Mouse (Mus musculus): ENCODE data around the gene Prn. TPM values are rescaled to one million over a fixed set of nuclear protein-coding genes. Genes with fewer than 3 reads are reported as not detected.

Gene Prn
- polyA plus RNA-seq, 2 experiments, result not detected

GRCm38 (mm10) chr2:131868983-131869382, 40.8 kb upstream of the Prn start:
- no peaks in the 10 kb centered on the region for H3K27me3 ChIP-seq (ENCODE audit: control insufficient read depth, insufficient read depth, low read length)
- no peak for TF ChIP-seq POLR2A (IDR thresholded peaks at IDR 0.05; ENCODE audit: borderline replicate concordance, extremely low read depth, insufficient read depth, insufficient read length)
- no peak overlapping the region for H3K27ac ChIP-seq (replicated peaks; ENCODE audit: low read depth, low read length)
- no peak overlapping the region for H3K4me2 ChIP-seq (replicated peaks; ENCODE audit: low read depth, low read length, severe bottlenecking)
- DNase-seq (ENCODE audit: low spot score), result no peak
- no peaks in the 10 kb centered on the region for H3K4me1 ChIP-seq (ENCODE audit: control insufficient read depth, insufficient read depth, low read length)
- no peaks in the 10 kb centered on the region for H3K9me3 ChIP-seq (ENCODE audit: control insufficient read depth, low read length)
- no peak overlapping the region for H3K4me3 ChIP-seq (replicated peaks; ENCODE audit: low read length)
- no peak overlapping the region for H3K9ac ChIP-seq (ENCODE audit: low read depth, low read length, severe bottlenecking)
- ATAC-seq (ENCODE audit: low FRiP score, low read depth), result no peak
- no peaks in the 10 kb centered on the region for H3K36me3 ChIP-seq (ENCODE audit: control insufficient read depth, insufficient read depth, low read length)
- 93% methylated on average over 5 of the region's 5 CpGs for WGBS

DNA sequence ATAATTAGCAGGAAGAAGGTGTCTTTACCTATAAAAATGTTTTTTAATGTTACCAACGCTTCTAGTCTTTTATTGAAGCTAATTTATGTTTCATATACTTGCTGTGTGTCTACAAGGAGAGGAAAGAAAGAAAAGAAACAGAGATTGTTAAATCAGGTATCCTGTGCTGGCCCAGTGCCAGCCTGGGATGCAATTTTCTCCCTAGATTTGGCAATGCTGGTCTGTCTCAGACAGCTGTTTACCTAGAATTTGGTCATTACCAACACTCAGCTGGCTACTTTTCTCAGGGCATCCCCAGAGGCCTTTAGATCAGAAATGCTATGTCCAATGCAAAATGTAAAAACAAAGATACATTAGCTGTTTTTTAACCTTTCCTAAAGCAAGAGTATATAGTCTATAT, 36.4 kb upstream of the Prn start:
- H3K27me3 ChIP-seq (ENCODE audit: control insufficient read depth, insufficient read depth, low read length), result no peaks in the 10 kb centered on the region
- H3K4me2 ChIP-seq (replicated peaks; ENCODE audit: low read depth, low read length, severe bottlenecking), result no peak overlapping the region
- TF ChIP-seq POLR2A (IDR thresholded peaks at IDR 0.05; ENCODE audit: borderline replicate concordance, extremely low read depth, insufficient read depth, insufficient read length), result no peak
- H3K27ac ChIP-seq (replicated peaks; ENCODE audit: low read depth, low read length), result no peak overlapping the region
- ATAC-seq (ENCODE audit: low FRiP score, low read depth) (no peak), DNase-seq (ENCODE audit: low spot score) (no peak)
- no peaks in the 10 kb centered on the region for H3K36me3 ChIP-seq (ENCODE audit: control insufficient read depth, insufficient read depth, low read length)
- no peaks in the 10 kb centered on the region for H3K9me3 ChIP-seq (ENCODE audit: control insufficient read depth, low read length)
- H3K9ac ChIP-seq (ENCODE audit: low read depth, low read length, severe bottlenecking), result no peak overlapping the region
- 21% methylated on average over 1 of the region's 1 CpGs for WGBS
- H3K4me3 ChIP-seq (replicated peaks; ENCODE audit: low read length), result no peak overlapping the region
- no peaks in the 10 kb centered on the region for H3K4me1 ChIP-seq (ENCODE audit: control insufficient read depth, insufficient read depth, low read length)

DNA sequence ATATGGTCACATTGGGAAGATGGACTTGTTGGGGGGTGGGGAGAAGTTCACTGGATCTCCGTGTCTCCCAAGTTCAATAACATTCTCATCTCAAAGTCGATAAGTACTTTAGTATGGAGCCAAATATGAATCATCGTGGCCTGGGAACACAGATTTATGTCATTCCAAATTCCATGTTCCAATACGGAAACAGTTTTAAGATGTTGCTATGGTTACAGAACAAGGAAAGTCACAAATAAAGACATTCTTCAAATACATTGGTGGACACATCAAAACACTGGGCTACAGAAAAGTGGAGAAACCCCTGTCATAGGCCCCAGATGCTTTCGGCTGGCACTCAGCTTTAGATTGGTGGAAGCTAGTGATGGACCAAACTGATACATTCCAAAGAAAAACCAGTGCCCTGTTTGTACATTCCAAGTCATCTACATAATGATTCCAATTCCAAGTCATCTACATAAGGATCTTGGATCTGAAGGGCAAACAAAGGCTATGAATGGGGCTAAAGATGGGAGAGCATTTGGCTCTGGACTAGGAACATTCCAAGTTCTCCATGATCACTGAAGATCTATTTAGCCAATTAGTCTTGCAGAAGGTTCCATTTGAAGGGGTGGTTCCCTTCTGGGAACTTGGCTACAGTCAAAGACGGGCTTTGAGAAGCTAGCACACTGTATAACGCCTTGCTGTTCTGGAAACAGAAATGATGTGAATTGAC, 33.0 kb upstream of the Prn start:
- Histone ChIP-seq H3K4me2 (replicated peaks; ENCODE audit: low read depth, low read length, severe bottlenecking) (no peak overlapping the region), H3K4me1 (ENCODE audit: control insufficient read depth, insufficient read depth, low read length) (no peaks in the 10 kb centered on the region), H3K4me3 (replicated peaks; ENCODE audit: low read length) (no peak overlapping the region), H3K36me3 (ENCODE audit: control insufficient read depth, insufficient read depth, low read length) (no peaks in the 10 kb centered on the region), H3K9ac (ENCODE audit: low read depth, low read length, severe bottlenecking) (no peak overlapping the region), H3K27ac (replicated peaks; ENCODE audit: low read depth, low read length) (no peak overlapping the region), H3K27me3 (ENCODE audit: control insufficient read depth, insufficient read depth, low read length) (no peaks in the 10 kb centered on the region), H3K9me3 (ENCODE audit: control insufficient read depth, low read length) (no peaks in the 10 kb centered on the region)
- no peak for ATAC-seq (ENCODE audit: low FRiP score, low read depth)
- WGBS, result 92% methylated on average over 7 of the region's 7 CpGs
- TF ChIP-seq POLR2A (IDR thresholded peaks at IDR 0.05; ENCODE audit: borderline replicate concordance, extremely low read depth, insufficient read depth, insufficient read length), result no peak
- DNase-seq (ENCODE audit: low spot score), result no peak

DNA sequence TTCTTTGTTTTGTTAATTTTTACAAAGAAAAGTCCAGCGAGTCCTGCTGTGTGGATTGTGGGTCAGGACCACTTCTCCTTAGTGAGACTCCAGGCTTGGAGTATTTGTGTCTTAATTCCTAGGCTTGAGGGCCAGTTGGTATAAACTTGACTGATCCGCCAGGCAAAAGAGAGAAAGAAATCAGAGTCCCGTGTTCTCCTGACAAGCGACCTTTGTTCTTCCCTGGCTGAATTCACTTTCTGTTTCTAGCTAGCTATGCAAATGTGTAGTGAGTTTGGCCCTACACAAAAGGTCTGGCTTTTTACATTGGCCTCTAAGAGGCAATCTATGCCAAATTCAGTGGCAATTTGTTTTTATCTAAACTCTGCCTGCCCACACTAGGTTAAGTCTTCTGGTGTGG, 28.0 kb upstream of the Prn start:
- WGBS, result 77% methylated on average over 4 of the region's 4 CpGs
- Histone ChIP-seq H3K4me3 (replicated peaks; ENCODE audit: low read length) (no peak overlapping the region), H3K27ac (replicated peaks; ENCODE audit: low read depth, low read length) (no peak overlapping the region), H3K27me3 (ENCODE audit: control insufficient read depth, insufficient read depth, low read length) (no peaks in the 10 kb centered on the region), H3K9me3 (ENCODE audit: control insufficient read depth, low read length) (no peaks in the 10 kb centered on the region), H3K9ac (ENCODE audit: low read depth, low read length, severe bottlenecking) (no peak overlapping the region), H3K36me3 (ENCODE audit: control insufficient read depth, insufficient read depth, low read length) (no peaks in the 10 kb centered on the region), H3K4me1 (ENCODE audit: control insufficient read depth, insufficient read depth, low read length) (no peaks in the 10 kb centered on the region), H3K4me2 (replicated peaks; ENCODE audit: low read depth, low read length, severe bottlenecking) (no peak overlapping the region)
- ATAC-seq (ENCODE audit: low FRiP score, low read depth), result no peak
- no peak for DNase-seq (ENCODE audit: low spot score)
- no peak for TF ChIP-seq POLR2A (IDR thresholded peaks at IDR 0.05; ENCODE audit: borderline replicate concordance, extremely low read depth, insufficient read depth, insufficient read length)

DNA sequence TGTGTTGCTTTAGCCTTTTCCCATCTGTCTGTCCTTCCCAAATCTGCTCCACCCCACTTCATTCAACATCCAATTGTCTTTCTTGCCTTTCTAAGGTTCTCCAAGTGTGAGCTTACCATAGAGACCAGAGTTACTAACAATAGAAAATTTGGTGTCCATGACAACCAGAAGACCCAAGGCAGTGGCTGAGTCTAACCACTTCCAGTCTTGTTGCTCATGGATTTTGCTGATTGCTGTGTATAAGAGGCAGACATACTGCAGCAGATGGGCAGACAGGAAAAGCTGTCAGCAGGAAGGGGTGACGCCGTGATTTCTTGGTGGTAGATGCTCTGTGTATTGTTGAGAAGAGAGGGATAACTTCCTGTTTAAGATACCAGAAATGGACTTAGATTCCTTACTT, 26.6 kb upstream of the Prn start:
- Histone ChIP-seq H3K9ac (ENCODE audit: low read depth, low read length, severe bottlenecking) (no peak overlapping the region), H3K36me3 (ENCODE audit: control insufficient read depth, insufficient read depth, low read length) (no peaks in the 10 kb centered on the region), H3K27me3 (ENCODE audit: control insufficient read depth, insufficient read depth, low read length) (no peaks in the 10 kb centered on the region), H3K4me1 (ENCODE audit: control insufficient read depth, insufficient read depth, low read length) (no peaks in the 10 kb centered on the region), H3K4me3 (replicated peaks; ENCODE audit: low read length) (no peak overlapping the region), H3K9me3 (ENCODE audit: control insufficient read depth, low read length) (no peaks in the 10 kb centered on the region), H3K4me2 (replicated peaks; ENCODE audit: low read depth, low read length, severe bottlenecking) (no peak overlapping the region), H3K27ac (replicated peaks; ENCODE audit: low read depth, low read length) (no peak overlapping the region)
- TF ChIP-seq POLR2A (IDR thresholded peaks at IDR 0.05; ENCODE audit: borderline replicate concordance, extremely low read depth, insufficient read depth, insufficient read length), result no peak
- no peak for DNase-seq (ENCODE audit: low spot score)
- 79% methylated on average over 2 of the region's 2 CpGs for WGBS
- ATAC-seq (ENCODE audit: low FRiP score, low read depth), result no peak; the same call in 1 of the 2 replicates
